Mouse (Mus musculus) urinary bladder, postnatal 36 days (tissue): ENCODE results near the gene Fdx1l.

Experiments
- DNase-seq, 2 experiments: peaks; one replicate each; pipeline ENCODE4 v3.0.0; 2022; ENCODE audit warnings: low spot score in 2 of 2, mixed read lengths in 1 of 2

Fdx1l gene

DNA sequence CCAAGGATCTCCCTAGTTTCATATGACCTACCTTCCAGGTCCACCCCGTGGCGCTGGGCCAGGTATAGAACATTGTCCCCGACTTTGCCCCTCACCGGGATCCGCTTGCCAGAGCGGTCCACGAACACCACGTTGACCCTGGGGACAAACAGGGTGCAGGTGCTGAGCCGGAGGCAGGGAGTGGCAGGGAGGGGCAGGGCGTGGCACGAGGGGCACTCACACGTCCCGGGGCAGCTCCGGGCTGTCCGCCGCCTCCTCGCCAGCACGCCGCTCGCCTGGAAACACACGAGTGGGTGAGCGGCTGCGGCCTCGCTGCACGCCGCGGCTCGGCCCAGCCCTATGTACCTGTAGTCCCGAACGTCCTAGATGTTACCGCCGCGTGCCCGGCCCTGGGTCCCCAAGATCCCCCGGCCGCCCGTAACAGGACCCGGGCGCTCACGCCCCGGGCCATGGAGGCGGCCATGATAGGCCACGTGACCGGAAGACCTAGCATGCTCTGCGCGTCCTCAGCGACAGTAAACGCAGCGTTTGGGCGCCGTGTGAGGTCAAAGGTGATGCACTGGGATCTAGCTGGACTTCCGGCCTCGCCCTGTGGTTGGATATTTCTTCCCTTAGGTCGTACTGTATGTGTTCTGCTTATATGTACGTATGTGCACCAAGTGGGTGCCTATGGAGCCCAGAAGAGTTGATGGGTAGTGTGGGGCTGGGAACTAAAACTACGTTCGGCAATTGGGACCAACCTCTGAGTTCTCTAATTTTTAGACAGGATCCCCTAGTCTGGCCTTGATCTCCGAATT, at the start of gene Fdx1l, which contains the start of gene Gm49373:
Fdx1l (minus strand) TSS at position 571 of the 797 bp plus-strand sequence.
Gm49373 (minus strand) TSS at position 53 of the 797 bp plus-strand sequence.
- DNase-seq: peak; percentile 83 to 89

DNA sequence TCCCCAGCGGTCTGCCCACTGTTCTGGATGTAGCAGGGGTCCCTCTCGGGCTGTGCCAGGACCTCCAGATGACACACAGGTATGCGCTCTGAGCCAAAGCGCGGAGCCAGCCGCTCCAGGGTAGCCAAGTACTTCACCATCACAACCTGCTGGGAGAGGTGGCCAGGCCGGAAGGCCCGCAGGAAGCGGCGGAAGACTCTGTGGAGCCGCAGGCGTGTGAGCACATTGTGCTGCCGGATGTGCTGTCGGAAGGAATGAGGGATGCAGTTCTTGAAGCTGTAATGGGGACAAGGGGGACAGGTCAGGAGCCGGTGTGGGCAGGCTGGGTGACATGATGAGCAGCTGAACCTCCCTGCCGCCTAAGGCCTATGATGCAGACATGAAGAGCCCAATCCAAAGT, 48.1 kb upstream of the Fdx1l start:
- DNase-seq: no peak

DNA sequence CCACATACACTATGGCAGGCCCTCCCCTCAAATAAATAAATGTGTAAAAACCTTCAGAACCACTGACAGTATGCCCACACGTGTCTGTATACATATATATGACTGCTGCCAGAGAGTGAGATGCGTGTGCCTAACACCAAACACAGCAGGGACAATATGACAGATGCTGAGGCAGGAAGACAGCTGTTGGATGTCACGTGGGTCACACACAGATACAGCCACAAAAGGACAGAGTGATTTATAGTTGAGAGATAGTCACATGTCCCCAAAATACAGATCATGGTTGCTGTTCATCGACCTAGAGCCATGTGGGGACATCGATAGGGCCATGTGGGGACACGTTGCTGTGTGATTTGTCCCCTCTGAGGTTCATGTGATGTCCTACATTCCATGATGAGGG, 43.7 kb upstream of the Fdx1l start:
- no peak for DNase-seq

- no peak for DNase-seq
These were observed 41.7 kb upstream of the Fdx1l start for GRCm38 (mm10) chr9:21115105-21115504.

DNA sequence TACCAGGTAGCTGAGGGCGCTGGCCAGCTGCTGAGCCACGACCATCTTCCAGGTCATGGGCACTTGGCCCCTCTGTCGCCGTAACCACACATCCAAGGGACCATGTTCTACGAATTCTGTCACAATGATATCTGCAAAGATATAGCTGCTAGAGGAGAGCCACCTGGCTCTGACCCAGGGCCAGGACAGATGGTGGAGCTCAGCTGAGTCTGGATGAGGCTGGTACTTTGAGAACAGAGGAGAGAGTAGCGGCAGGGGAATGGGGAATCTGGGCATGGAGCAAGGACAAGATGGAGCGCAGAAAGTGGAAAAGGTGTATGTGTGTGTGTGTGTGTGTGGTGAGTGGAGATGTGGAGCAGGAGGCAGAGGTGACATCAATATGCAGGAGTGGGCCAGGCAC, 40.8 kb upstream of the Fdx1l start:
- no peak for DNase-seq

GRCm38 (mm10) chr9:21113751-21114150, 40.3 kb upstream of the Fdx1l start:
- DNase-seq: no peak

- no peak for DNase-seq
These were observed 34.3 kb upstream of the Fdx1l start for GRCm38 (mm10) chr9:21107607-21108237.

DNA sequence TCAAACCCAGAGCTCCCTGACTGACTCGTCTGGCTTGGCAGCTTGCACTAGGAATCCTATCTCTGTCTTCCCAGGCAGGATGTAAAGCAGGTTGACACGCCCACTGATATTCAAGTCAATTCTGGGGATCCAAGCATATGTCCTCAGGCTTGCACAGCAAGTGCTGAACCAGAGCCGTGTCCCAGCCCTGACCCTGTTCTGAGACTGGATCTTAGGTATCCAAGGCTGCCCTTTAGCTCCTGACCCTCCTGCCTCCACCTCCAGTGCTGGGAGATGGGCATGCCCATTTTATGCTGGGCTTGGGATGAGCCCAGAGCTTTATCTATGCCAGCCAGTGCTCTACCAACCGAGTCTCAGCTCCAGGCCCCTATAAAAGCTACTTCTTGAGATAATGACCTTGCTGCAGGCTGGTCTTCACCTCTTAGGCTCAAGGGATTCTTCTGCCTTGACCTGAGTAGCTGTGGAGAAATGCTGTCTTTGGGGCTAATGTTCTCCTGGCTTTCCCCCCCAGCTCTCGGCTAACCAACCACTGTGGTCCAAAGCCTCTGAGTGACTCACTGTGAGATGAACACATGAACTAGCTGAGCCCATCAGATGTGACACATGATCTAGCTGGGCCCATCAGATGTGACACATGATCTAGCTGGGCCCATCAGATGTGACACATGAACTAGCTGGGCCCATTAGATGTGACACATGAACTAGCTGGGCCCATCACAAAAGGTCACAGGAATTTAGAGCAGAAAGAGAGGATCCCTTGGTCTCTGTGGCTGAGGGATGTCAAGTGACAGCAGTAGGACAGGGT, 32.5 kb upstream of the Fdx1l start:
- DNase-seq: no peak

DNA sequence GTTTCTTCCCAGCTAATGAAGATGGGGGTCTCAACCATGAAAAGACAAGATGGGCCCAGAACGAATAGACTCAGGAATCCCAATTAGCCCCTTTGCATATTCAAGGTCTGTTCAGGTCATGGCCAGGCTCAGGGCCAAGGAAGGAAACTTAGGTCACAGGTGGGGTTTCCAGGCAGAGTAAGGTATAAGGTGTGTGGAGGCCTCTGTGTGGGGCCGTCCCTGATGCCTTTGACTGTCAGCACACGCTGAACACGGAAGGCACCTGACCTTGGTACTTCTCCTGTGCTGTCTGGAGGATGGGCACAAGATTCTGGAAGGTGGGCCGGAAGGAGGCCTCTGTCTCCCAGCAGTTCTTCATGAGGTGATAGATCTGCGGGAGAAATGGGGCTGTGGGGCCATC, 31.4 kb upstream of the Fdx1l start:
- no peak for DNase-seq

DNA sequence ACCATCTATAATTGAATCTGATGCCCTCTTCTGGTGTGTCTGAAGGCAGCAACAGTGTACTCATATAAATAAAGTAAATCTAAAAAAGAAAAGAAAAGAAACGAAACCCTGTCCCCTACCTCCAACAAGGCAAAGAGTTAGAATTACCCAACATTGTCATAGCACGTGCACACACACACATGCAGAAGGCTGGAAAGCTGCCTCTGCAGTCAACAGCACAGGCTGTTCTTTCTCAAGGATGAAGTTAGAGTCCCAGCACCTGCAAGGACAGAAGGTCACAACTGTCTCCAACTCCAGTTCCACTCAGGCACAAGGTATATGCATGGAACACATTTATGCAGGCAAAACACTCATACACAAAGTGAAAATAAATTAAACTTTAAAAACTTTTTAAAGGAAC, 28.7 kb upstream of the Fdx1l start:
- no peak for DNase-seq

GRCm38 (mm10) chr9:21100447-21101161, 27.2 kb upstream of the Fdx1l start:
- DNase-seq: no peak

- peak; percentile 33 to 42 for DNase-seq
These were observed 24.4 kb upstream of the Fdx1l start for GRCm38 (mm10) chr9:21097793-21098192.

GRCm38 (mm10) chr9:21095958-21096357, 22.5 kb upstream of the Fdx1l start:
- no peak for DNase-seq

DNA sequence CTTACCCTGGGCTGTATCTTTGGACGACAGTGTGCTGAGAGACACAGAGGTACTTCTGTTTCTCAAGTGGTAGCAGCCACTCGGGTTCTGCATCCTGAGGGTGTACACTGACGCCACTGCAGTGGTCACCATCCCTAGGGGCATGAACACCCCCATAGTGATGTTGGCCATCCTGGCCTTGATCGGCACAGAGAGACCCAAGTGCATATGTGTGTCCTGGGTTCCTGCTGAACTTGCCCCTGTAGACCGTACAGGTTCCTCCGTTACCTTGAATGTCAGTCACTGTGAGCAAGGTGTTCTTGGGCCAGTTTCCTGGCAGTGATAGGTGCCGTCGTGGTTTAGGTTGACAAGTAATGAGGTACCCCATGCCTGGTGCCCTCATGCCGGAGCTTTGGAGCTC, 20.0 kb upstream of the Fdx1l start:
- DNase-seq: no peak

GRCm38 (mm10) chr9:21091707-21092320, 18.4 kb upstream of the Fdx1l start, which contains the start of the genes Gm38431 and Raver1:
Gm38431 (minus strand) TSS chr9:21091997.
Raver1 (minus strand) TSS chr9:21092008.
- peak; percentile 94 to 98 for DNase-seq

DNA sequence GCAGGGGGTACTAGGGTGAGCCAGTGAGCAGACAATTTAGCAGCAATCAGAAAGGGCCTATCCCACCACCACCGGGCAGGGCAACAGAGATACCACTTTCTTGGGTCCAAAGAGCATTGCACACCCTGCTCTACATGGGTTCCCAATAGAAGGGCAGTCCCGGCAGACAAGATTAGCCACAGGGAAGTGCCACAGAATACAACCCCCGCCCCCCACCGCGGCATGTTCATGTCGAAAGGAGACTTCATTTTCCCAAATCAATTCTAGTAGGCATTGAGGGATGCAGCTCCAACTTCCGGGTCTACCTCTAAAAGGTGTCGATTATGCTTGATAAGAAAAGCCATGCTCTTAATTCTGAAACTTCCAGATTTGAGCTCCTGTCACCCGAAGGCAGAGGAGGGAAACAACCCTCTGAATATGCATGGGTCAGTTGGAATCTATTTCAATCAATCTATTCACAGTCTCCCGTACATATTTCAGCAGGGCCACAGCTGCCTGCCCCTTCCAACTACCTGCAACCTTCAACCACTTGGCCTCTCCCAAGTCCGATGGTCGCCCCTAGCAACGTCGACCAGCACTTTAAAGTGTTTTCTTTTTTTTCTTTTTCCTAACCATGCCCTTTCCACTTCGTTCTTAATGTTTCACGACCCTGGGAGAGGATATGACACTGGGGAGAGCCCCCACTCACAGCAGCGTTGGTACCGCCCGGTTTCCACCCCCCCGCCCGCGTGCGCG, 17.7 kb upstream of the Fdx1l start:
- DNase-seq: peak in 1 of 2 experiments; percentile 15

GRCm38 (mm10) chr9:21090537-21090936, 17.1 kb upstream of the Fdx1l start:
- DNase-seq: no peak

GRCm38 (mm10) chr9:21083324-21083723, 9.9 kb upstream of the Fdx1l start:
- DNase-seq: no peak

GRCm38 (mm10) chr9:21081127-21081526, 7.7 kb upstream of the Fdx1l start:
- no peak for DNase-seq

DNA sequence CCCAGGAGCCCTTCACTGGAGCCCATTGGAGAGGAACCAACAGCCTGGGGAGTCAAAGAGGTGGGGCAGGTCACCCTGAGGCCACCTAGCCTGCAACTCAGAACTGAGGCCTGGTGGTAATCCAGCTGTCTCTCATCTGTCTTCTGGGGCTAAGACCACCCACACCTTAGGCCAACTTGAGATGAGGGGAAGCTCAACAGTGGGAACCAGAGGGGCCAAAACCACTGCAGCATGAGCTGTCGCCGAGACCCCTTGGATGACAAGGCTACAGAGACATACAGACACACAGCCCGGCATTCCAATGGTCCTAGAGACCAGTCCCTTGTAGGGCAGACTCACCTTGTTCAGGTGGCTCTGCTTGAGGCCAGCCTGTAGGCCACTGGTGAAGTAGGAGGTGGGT, 2.2 kb upstream of the Fdx1l start:
- no peak for DNase-seq
